Mouse (Mus musculus): ENCODE results near the gene 4931428F04Rik.
A peak's percentile ranks its signal among the peaks of the same experiment; 100 is the strongest.

Gene 4931428F04Rik

GRCm38 (mm10) chr8:105289805-105290460 is at the start of gene 4931428F04Rik:
Gene 4931428F04Rik (minus strand): TSS chr8:105289864.
- peak; percentile 53 to 55 for DNase-seq

- DNase-seq: no peak
These were observed 49.3 kb upstream of the 4931428F04Rik start for GRCm38 (mm10) chr8:105338992-105339391.

GRCm38 (mm10) chr8:105336373-105337130 is 46.9 kb upstream of the 4931428F04Rik start:
- DNase-seq: no peak

- no peak for DNase-seq
These were observed 42.9 kb upstream of the 4931428F04Rik start for GRCm38 (mm10) chr8:105332523-105332922.

- no peak for DNase-seq
These were observed 42.3 kb upstream of the 4931428F04Rik start for GRCm38 (mm10) chr8:105331931-105332330.

GRCm38 (mm10) chr8:105331469-105331868 is 41.8 kb upstream of the 4931428F04Rik start:
- no peak for DNase-seq

GRCm38 (mm10) chr8:105330325-105330724 is 40.7 kb upstream of the 4931428F04Rik start:
- DNase-seq: no peak

DNA sequence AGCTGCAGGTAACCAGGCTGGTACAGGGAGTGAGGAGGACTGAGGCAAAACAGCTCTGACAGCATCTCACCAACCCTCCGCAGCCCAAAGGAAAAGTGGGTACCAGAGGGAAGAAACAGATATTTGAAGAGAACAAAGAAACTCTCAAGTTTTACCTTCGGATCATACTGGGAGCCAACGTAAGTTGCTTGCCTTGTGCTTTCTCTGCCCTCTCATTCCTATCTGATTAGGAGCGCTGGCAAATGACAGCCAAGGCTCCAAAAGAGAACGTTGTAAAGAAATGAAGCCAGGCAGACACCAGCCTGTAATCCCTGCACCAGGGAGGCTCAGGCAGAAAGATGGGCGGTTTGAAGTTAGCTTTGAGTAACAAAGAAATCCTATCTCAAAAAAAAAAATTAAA is 37.3 kb upstream of the 4931428F04Rik start:
- DNase-seq: no peak

GRCm38 (mm10) chr8:105326141-105326672 is 36.5 kb upstream of the 4931428F04Rik start, which contains the start of the genes Lrrc29 and Tmem208:
Gene Lrrc29 (minus strand): TSS chr8:105326278.
Gene Tmem208 (plus strand): TSS chr8:105326354.
- DNase-seq: peak; percentile 96 to 97

DNA sequence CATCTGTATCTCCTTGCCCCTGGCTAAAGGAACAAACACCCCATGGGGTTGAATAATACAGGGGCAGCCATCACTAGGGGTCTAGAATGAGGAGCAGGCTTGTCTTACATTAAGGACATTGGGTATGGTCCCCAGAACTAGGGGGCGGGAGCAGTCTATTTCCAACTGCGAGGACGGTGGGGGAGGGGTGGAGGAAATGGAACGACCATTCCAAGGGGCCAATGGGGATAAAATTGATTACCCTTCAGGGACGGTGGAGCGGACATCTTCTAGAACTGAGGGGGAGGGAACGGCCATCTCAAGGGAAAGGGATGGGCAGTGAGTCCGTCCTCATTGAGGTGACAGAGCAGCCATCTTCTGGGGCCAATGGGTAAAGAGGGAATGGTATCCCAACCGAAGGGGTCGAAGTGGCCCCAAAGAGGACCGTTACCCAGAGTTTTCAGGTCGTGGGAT is 36.0 kb upstream of the 4931428F04Rik start:
- DNase-seq: no peak

DNA sequence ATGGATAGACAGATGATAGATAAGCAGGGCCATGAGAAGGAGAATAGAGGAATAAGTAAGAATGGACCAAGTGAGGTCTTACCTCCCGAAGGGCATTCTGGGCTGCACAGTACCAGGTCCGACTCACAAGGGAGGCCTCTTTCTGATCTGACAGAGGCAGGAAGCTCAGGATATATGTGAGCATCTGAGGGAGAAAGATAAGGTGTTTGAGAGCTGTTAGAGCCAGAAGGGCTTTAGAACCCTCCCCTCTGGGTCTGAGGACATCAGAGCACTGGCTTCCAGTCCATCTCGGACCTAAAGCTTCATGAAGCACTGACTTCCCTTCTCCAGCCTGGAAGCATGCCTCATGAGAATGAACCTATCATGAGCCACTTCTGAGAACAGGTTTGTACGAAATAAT is 33.5 kb upstream of the 4931428F04Rik start:
- DNase-seq: no peak

DNA sequence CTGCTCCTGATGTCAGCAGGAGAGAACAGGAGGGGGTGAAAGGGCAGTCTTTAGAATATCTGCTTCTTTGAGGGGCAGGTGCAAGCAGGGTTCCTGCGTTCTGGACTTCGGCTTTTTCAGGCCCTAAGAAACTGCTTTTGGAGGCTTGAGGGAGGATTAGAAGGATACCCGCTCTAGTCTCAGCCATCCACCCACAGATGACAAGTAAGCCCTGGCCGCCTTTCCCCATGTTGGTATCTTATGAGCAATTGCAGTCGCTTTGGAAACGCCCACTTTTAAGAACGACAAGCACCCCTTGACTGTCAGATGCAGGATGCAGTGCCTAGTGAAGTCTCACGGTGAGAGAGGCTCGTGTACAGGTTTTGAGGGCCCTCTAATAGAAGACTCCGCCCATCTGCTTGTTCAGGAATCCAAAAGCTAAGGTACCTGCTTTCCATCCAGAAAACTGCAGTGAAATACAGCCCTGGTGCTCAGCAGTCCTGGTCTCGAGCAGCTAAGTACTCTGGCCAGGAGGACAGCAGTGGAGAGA is 29.1 kb upstream of the 4931428F04Rik start:
- DNase-seq: no peak

DNA sequence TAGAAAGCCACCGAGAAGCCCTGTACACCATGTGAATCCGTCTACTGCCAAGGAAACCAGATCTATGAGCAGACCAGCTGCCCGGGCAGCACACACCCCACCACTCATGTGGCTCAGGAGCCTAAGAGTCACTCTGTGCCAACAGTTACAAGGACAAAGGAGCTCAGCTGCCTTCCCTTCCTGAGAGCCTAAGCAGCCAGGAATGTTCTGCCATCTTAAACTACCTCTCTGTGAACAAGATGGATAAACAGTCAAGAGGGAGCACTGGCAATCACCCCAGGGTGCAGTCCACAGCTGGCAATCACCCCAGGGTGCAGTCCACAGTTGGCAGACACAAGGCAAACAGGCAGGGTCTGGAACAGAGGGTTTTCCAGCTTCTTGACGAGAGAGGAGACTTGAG is 28.3 kb upstream of the 4931428F04Rik start:
- DNase-seq: no peak

- DNase-seq: no peak
These were observed 25.6 kb upstream of the 4931428F04Rik start for GRCm38 (mm10) chr8:105315073-105315769.

DNA sequence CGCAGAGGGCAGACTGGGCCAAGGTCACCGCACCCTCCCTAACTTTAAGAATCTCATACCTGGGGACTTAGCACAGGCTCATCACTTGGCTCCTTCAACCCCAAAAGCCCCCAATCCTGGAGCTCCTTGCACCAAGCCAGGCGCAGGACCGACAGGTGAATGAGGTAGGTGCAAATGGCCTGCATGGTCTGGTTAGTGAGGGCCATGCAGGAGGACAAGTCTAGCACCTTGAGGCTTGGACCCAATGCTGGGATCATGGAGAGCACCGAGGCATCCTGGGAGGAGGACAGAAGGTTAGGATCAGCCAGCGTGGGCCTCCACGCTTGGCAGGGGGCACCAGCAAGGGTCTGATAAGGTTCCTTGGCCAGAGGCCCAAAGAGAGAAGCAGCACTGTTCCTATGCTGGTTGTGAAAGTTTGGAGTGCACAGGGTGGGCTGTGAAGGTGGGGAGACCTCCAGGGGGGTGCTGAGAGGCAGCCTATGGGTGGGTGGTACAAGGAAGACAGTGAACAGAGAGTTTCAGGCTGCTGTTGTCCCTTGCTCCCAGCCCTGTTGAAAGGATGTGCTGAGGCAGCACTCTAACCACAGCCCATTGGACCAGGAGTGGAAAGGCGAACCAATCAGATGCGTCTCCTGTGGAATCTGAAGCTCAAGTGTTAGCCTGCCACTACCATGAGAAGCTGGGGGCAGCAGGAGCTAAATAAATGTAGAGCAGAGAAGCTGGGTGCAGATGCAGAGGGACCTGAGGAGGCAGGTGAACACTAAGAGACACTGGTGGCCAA is 24.1 kb upstream of the 4931428F04Rik start:
- no peak for DNase-seq

- no peak for DNase-seq
These were observed 23.3 kb upstream of the 4931428F04Rik start for GRCm38 (mm10) chr8:105312891-105313481.

- DNase-seq: no peak
These were observed 22.1 kb upstream of the 4931428F04Rik start for GRCm38 (mm10) chr8:105311718-105312117.

- DNase-seq: no peak
These were observed 20.5 kb upstream of the 4931428F04Rik start for GRCm38 (mm10) chr8:105310118-105310517.

DNA sequence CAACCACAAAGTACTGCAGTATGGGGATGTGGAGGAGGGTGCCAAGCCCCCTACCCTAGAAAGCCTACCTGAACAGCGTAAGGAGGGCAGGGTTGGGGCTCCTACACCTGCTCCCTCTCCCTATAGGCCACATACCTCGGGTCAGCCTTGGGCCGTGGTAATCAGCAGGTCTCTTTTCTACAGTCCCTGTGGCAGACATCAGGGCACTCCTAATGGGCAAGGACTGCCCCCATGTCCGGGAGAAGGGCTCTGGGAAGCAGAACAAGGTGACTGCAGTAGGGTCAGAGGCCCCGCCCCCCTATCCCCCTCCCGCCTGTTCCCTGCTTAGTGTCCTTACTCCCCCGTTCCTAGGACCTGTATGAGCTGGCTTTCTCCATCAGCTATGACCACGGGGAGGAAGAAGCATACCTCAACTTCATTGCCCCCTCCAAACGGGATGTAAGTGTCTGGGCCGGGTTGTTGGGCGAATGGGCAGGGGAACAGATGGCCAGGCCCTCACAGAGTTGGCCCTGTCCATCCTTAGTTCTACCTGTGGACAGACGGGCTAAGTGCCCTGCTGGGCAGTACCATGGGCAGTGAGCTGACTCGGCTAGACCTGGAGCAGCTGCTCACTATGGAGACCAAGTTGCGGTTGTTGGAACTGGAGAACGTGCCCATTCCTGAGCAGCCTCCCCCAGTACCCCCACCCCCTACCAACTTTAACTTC is 19.6 kb upstream of the 4931428F04Rik start:
- no peak for DNase-seq

DNA sequence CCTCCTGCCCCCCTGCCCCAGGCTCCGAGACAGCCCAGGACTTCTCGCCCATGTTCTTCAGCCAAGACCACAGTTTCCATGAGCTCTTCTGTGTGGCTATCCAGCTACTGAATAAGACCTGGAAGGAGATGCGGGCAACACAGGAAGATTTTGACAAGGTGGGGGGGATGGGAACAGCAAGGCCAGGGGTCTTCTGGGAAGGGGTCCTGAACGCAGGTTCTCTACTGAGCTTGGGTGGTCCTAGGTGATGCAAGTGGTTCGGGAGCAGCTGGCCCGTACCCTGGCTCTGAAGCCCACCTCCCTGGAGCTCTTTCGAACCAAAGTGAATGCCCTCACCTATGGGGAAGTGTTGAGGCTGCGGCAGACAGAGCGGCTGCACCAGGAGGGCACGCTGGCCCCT is 18.8 kb upstream of the 4931428F04Rik start:
- DNase-seq: no peak

DNA sequence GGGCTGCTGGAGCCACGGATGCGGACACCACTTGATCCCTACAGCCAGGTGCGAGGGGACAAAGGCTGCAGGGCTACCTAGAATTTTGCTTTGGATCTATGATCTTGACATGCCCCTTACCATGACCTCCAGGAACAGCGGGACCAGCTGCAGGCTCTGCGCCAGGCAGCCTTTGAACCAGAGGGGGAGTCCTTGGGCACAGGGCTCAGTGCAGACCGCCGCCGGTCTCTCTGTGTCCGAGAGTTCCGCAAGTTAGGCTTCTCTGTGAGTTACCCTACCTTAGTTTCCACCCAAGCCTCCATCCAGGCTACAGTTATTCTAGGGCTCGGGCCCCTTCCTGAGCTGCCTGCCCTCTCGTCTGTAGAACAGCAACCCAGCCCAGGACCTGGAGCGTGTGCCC is 18.0 kb upstream of the 4931428F04Rik start:
- peak in 1 of 2 experiments; percentile 8 for DNase-seq
